Mouse (Mus musculus) induced T-regulatory cell, adult 2 months (primary cell): ENCODE results near the gene Gucy1b2.

Experiments
- DNase-seq: peaks from one replicate; pipeline ENCODE4 v3.0.0-alpha.2; 2012; ENCODE audit warnings: low read depth

The Gucy1b2 gene

DNA sequence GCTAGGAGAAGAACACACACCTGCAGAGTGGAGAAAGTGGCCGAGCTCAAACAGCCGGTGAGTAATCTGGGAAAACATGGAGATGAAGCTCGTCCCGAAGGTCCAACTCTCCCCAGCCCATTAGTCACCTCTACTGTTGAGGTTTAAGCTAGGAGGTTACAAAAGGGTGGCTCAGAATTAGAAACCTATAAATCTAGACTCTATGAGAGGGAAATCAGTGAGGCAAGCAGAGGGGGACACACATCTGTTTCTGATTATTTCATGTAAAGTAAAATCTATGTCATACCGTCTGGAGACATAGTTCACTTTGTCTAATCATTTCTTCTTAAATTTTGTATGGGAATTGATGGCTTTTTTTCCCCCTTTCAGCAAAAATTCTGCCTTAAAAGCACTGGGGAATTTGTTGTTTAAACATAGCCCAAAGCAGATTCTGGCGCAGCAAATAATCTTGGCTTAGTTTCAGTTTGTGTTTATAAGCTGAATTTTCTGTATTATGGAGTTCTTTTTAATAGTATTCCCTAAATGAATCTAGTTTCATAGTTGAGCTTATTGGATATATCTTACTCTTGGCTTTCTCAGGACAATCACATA lies 12.2 kb downstream of the Gucy1b2 start:
- no peak for DNase-seq

DNA sequence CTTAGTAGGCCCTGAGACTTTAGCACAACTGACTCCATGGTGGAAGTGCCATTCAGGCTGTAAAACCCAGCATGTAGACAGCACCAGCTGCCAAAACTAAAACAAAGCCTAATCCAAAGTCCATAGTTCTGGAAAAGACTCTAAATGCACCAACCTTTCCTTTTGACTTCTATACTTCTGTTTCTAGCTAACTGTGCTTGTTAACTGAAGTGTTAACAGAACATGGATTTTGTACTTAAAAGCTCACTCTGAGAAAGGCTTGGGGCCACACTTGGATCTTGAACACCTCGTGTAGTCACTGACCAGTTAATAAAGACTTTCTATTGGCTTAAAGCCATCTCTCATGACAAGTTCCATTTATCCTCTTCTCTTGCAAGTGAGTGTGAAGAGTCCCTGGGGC lies 13.1 kb downstream of the Gucy1b2 start:
- no peak for DNase-seq

DNA sequence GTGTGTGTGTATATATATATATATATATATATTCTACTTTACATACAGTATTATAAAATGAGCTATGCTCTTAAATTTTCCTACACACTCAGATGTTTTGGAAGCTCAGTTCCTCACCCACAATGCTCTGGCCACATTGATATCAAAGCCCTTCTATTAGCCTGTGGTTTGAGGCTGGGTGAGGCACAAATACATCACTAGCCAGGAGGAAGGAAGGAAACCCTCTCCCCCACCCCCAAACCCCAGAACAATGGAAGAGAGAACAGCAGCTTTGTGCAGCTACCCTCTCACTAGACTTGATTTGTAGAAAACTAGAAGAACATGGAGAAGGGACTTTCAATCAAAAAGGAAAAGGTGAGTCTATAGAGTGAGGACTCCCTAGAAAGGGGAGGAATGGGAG lies 16.1 kb downstream of the Gucy1b2 start:
- DNase-seq: no peak

DNA sequence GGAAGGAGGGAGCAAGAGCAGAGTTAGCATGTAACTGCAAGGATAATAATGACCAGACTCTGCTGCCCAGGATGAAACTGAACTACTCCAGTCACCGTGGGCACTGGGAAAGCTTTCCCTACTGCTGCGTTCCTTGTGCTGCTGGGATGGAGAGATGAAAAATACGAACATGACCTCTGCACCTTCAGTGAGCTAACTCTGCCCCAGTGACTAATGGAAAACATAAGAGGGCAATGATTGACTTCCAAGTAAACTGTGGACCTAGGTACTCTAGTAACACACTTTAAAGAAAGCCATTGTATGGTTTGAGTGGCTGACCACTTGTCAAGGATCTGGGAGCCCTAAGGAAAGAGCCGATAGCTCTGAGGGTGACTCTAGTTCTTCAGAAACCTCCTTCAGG lies 17.9 kb downstream of the Gucy1b2 start:
- no peak for DNase-seq

DNA sequence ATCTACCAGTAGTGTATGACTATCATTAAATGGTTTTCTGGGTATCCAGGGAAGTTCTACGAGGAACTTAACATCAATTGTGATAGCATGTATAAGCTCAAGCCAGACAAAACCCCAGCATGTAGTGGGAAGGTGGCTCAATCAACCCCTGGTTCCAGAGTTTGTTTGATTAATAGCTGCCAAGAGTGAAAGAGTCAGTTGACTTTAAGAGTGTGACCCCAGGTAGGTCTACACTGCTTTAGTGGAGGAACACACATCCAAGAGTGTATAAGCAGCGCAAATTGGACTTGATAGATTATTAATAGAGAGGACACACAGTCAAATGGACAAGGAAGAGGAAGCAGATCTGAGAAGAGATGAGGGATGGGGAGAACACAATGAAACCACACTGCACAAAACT lies 18.3 kb downstream of the Gucy1b2 start:
- DNase-seq: no peak

DNA sequence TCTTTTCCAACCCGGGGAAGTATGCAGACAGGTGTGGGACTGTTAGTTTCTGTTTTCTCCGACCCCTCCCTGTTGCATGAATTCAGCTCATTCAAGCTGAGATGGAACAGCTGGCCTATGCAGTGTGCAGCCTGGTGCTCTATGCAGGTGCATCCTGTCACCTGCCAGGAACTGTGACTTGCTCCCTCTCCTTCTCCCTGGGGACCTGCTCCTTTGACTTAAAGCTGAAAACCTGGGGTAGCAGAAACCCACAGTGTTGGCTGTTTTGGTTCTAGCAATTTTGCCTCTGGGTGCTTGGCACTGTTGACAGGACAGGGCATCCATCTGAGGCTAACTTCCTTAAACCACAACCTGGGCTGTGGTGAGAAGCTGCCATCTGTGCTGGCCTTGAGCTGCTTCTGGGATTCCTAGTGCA lies 30.8 kb downstream of the Gucy1b2 start:
- DNase-seq: no peak

DNA sequence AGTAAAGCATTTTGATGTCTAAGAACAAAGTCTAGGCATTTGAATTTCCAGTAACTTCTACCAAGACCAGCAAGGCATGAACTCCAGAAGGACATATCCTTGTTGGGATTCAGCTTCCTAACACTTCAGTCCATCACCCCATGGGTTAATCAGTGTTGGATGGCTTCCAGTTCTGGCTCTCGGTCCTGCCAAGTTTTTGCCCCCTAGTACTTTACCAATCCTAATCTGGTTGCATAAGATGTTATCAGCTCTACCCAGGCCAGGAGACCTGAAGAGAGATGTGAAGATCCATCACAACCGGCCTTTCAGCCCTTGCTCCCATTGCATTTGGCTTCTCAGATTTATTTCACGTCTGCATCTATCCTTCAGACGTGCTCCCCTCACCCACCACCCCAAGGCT lies 33.8 kb downstream of the Gucy1b2 start:
- no peak for DNase-seq

DNA sequence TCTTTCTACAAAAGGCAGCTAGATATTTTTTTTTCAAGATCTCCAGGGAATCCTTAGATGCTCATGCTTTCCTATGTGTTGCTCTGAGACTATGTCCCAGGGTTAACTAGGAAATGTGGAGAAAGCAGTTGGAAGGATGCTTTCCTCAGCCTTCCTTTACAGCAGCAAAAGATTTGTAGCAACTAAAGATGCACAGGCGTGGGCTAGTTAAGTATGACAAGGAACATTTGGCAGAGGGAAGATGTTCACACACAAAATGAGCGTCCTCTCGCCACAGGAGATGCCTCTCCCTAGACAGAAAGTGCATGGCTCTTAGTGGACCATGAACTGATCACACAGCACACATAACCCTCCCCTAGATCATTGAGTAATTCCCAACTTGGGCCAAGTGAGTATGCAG lies 38.6 kb downstream of the Gucy1b2 start:
- DNase-seq: no peak

DNA sequence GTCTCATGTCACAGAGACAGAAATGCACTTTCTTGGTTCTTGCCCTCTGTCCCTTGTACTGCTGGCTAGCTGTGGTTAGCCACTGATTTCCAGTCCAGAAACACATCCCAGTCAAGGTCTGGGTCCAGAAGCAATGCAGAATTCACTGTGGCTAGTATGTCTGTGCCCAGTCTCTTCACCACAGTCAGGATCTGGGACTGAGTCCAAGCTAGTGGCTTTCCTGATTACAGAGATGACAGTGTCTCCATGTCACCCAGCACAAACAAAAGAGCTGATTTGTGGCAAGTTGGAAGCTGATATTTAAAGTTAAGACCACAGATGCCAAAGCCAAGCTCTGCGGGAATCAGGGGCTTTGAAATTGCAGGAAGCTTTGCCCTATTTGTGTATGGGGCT lies 39.4 kb downstream of the Gucy1b2 start:
- no peak for DNase-seq

DNA sequence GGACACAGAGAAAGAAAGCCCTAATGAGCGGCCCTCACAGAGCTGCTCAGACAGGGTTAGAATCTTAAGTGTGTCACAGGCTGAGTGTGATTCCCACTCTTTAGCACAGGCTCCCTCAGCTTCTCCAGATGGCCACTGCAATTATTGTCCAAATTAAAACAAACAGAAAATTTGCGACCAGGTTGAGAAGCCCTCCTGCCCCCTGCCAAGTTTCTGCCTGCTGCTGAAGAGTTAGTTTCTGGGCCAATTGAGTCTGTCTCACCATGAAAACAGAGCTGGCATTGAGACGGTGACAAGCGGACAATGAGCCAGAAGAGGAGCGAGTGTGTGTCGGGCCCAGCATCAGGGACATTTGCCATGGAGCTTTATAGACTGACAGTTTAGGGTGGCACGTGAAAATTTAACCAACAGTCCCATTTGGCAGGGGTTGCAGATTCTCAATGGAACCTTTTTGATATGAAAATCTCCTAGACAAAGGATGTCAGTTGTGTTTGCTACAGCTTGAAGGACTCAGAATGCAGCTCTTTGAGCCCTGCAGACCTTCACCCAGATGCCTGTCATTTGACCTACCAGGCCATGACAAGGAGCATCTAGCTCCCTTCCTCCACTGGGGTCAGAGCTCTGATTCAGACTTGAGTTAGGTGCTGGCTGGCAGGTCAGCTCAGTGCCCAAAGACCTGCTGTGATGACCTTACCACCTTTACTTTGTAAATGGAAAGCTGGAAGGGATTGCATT lies 39.9 kb downstream of the Gucy1b2 start:
- DNase-seq: no peak

DNA sequence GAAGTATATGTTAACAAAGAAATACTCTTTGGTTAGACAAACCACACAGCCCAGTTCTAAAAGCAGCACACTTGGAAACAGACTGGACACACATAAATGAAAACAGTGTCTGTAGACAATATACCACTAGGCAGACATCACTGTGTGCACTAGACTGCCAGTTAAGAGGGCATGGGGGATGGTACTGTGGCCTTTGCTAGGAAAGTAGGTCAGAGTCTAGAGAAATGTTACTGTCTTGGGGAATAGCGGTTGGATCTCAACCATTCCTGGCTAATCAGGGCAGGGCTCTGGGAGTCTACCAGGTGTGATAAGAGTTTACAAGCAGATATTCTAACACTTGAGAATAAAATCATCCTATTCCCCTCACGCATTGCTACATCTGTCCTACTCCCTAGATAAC lies 60.7 kb downstream of the Gucy1b2 start:
- DNase-seq: no peak

DNA sequence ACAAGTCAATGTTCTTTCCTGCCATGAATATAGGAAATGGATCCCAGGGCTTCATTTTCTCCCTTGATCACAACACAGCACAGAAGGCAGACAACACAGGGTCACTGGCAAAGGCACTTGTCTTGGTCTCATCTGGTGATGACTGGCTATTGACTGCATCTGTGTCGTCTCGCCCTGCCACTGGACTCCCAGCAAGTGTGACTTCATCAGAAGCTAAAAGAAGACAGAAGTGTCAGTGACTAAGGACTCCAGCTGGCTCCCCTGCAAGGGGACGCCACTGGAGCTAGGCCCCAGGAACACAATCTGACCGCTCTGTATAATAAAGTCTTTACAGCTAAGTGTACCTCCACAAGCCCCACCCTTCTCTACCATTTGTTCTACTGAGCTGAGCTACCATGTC lies 63.3 kb downstream of the Gucy1b2 start:
- DNase-seq: no peak

DNA sequence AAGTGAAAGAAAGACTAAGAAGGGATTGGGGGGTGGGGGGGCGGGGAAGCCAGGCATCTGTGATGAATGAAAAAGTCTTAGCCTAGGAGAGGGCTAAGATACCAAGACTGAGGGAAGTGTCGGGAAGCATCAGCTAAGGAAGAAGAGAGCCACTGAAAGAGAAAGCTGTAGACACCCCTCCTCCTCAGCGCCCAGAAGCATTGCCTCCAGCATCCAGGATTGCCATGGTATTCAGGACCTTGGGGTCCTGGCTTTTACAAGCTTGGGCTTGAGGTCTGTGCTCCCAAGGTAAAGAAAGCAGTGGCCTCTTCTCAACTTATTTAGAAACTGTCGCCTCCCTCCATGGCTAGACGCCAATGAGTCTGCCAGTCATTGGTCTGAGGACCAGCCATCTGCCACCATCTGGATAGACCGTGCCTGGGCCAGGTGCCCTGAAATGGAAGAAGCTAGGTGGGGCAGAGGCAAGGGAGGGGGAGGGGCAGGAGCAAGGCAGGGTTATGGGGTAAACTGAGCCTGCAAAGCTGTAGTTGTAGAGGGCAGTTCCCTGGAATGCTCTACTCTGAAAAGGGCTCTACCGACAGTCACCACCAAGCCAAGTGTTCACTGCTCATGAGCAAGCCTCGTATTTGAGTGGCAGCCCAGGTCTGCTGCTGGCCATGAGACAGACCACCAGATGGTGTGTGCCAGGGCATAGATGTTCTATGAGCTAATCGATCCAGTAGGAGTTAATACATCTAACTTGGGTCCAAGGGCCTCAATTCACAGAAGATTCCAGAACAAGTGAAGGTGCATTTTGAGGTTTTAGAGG lies 66.2 kb downstream of the Gucy1b2 start:
- DNase-seq: no peak

DNA sequence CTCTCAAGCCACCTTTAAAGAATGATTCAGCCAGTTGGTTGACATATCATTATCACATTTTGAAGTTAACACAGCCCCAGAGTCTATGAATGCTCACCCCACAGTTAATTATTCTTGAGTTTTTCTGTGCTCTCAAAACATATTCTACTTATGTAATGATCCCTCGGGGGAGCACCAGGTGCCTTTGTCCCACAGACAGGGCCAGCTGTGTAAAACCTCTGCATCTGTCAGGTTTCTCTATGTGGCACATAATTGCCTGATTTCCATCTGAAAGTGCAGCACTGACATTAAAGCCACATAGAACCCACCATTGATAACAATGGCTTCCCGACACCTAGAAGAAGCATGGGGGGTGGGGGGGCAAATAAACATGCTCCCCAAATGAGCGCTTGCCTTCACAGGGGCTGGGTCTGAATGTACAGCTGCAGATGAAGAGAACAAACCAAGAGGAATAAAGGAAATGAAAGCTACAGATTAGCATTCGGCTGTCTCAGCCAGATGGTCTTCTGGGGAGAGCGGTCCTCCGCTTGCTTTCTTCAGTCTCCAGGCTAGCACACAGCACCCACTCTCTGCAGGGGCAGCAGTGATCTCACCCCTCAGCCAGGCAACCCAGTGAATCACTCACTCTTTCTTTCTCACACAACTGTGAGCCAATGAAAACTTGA lies 66.9 kb downstream of the Gucy1b2 start:
- DNase-seq: no peak

DNA sequence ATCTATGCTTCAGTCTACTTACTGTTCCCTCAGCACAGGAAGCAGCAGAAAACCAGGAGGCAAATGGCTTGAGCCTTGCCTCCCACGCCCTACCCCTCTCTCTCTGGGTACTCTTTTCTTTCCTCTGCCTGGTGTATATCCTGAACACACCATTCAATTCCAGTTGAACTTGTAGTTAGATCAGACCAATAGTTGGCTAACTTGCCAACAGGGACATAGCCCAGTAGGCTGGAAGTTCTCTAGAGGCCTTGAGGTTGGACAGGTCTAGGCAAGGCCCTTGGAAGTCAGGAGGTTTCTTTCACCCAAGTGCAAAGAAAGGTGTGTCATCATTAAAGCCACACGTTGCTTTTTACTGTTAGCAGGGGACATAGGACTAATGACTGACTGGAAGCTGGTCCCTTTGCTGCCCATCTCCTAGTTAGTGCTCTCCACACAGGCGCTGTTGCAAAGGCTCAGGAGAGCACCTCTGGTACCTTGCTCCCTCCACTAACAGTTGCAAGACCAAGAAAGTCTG lies 72.2 kb downstream of the Gucy1b2 start:
- no peak for DNase-seq

DNA sequence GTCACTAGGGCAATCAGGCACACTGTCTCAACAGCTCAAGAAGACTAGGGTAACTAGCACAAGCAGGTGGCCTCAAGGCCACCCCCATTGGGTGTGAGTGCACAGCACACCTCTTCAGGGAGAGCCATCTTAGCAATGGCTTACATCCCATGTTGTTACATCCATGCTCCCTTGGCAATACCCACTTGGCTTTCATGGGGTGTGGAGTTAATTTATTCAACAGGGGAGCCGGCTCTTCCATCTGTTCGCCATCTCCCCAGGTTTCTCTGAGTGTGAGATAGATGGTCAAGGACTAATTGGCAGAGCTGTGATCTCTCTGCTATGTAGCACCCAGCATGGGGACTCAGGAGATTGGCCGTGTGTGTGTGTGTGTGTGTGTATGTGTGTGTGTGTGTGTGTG lies 73.0 kb downstream of the Gucy1b2 start:
- no peak for DNase-seq

DNA sequence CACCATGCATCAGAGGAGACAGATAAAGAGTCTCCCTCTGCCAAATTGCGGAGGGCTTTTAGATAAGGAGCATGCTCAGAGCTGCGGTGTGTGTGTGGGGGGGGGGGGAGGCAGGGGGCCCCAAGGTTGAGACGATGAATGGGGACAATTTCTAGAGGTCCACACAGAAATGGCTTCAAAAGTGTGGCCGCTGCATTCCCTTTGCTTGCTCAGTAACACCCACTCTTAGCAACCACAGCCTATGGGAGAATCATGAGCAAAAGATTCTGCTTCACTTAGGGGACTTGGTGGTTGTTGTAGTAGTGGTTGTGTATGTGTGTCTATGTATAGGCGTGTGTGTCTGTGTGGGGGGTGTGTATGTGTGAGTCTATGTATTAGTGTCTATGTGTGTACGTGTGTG lies 75.5 kb downstream of the Gucy1b2 start:
- DNase-seq: no peak

DNA sequence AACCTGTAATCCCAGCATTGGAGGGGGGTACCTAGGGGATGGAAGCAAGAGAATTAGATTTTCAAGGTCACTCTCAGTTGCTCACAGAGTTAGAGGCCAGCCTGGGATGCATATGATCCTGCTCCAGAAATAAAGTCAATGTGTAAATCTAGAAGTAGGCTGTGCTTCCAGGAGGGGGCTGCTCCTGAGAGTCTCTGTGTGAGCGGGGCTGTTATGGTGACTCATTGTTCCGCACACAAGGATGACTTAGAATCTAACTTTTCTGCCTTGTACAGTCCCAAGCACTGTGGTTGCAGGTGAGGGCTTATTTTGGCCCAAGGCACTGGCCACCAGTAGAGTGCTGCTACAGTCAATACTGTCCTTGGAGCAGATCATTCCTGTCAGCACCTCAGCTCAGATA lies 76.7 kb downstream of the Gucy1b2 start:
- no peak for DNase-seq

DNA sequence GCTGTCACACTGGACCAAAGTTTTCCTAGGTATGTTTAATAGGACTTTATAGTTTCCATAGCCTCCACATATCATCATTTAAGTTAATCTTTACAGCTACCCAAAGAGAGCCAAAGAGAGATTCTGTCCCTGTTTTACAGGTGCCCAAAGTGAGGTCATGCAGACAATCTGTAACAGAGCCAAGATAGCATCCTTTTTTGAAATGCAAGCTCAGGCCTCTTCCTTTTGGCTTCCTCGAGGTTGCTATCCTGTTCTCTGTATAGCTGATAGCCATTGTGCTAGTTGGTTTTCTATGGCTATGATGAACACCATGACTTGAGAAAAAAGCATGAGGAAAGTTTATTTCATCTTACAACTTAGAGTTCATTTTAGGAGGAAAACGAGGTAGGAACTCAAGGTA lies 80.0 kb downstream of the Gucy1b2 start:
- no peak for DNase-seq

DNA sequence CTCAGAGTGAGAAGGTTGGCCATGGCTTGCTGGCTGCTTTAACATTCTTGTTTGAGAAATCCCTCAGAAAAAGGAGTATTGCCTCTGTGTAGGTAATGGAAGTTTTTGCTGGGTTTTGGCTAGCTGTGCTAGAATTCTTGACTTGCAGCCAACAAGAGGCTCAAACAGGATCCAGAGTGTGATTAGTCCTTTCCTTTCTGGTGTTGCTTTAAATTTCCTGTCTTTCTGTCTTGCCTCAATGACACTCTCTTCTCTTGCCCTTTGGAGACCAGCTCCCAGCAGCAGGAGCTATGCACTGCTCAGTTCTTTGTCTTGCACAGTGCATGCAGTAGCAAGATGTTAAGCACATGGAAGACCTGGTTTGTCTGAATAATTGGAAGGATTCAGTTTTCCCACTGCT lies 80.4 kb downstream of the Gucy1b2 start:
- no peak for DNase-seq

DNA sequence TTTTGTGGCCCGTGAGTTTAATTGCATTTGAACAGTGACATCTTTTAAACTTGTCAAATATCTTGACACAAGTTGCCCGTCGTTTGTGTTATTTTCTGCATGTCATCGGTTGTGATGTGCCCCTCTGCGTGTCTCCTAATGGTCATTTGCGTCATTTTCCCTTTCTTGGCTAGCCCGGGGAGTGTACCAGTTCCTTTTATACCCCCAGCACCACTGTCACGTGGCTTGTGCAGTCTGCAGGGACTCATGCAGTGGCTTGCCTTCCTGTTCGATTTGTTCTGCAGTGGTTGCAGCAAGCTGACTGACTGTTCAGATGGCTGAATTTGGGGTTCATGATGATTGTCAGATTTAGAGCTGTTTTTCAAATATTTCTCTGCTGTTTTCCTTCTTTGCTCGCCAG lies 82.1 kb downstream of the Gucy1b2 start:
- DNase-seq: no peak

DNA sequence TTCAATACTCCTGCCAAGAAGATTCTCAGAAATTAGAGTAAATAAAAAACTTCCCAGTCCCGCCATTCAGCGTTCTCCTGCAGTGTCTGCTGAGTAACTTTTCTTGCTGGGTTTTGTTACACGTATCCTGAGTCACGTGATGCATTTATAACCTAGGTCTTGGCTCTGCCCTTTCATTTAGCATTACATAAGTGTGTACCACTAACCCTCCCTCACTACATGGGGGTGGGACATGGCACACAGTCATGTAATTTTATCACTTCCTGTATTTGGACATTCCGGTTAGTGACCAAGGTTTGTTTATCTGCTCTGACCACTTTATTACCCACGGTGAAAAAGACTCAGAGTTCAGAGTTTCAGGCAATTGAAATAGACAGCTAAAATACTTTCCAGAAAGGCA lies 85.3 kb downstream of the Gucy1b2 start:
- DNase-seq: no peak

DNA sequence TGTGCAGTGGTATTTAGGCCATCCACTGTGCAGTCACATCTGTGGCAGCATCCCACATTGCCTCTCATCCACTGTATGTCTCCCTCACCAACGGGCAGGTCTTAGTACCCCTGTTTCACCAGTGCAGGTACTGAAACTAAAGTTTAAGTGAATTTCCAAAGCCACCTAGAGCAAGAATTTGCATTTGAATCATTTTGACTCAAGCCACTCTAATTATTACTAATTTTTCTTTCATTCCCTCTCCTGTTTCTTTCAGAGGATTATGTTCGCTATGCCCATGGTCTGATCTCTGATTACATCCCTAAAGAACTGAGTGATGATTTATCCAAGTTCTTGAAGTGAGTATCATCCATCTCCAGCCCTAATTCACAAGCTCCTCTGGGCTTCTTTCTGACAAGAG lies 92.3 kb downstream of the Gucy1b2 start:
- DNase-seq: no peak
